Mouse (Mus musculus): ENCODE results near the gene Olfr971.
"Not testable (repeated sequence)": the region's sequence is repeated elsewhere in the genome, so short reads cannot be mapped to it uniquely, and the experiment has no call there.

Olfr971 gene

DNA sequence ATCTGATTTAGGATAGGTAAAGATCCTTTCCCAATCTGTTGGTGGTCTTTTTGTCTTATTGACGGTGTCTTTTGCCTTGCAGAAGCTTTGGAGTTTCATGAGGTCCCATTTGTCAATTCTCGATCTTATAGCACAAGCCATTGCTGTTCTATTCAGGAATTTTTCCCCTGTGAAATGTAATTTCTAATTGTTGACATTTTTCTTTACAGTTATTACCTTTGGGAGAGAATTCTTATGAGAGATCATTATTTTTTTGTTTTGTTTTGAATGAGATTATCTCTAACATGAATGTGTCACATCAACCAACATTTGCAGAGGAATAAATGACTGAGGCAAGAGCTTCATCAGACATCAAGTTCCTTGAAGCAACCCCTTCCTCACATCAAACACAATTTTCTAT lies at the start of gene Olfr971:
Gene Olfr971, plus strand, starts transcription at position 301 of the 400 bp plus-strand sequence.
- DNase-seq (ENCODE audit: low read depth, low spot score), result not testable (repeated sequence)

DNA sequence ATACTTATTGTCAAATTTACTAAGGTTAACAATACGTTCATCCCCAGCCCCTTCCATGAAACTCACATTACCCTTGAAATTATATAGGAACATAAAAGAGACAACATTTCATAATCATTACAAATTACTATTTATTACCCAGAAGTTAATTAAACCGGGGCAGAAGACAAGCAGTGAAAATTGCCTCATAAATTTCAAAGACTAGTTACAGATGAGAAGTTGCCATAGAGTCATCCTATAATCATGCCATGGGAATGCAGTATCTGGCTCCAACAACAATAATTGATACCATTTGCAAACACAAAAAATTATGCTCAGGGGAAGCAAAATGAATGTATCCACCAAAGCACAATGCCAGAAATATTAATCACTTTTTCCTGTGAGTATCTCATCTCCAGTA lies 46.1 kb upstream of the Olfr971 start, which contains the start of gene Olfr969:
Gene Olfr969, plus strand, starts transcription at position 388 of the 400 bp plus-strand sequence.
- no peak for DNase-seq (ENCODE audit: low read depth, low spot score)

DNA sequence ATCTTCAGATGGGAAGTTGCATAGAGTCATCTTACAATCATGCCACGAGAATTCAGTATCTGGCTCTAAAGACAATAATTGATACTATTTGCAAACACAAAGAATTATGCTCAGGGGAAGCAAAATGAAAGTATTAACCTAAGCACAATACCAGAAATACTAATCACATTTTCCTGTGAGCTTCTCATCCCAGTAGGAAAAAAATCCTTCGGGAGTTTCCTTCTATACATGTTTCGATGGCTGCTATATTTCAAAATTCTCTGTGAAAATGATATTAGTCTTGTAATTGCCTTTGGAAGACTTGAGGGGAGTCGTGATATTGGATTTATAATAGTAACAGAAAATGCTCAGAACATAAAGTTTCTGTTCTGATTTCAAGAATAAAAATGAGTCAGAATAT lies 28.1 kb upstream of the Olfr971 start, which contains the start of gene Olfr970:
Gene Olfr970, plus strand, starts transcription at position 301 of the 400 bp plus-strand sequence.
- no peak for DNase-seq (ENCODE audit: low read depth, low spot score)

DNA sequence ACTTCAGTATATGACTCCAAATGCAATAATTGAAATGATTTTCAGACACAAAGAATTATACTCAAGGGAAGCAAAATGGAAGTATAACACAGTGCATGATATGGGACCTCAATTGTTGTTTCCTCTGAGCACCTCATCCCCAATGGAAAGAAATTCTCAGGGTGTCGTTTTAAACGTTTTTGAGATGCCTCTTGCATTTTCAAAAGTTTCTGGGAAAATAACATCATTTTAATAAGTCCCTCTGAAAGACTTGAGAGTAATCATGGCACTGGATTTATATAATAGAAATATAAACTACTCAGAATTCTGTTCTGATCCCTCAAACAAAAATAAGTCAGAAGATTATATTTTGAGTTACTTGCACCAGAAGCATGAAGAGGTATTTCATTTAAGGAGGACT lies 29.4 kb downstream of the Olfr971 start, which contains the start of gene Olfr972:
Gene Olfr972, plus strand, starts transcription at position 301 of the 400 bp plus-strand sequence.
- no peak for DNase-seq (ENCODE audit: low read depth, low spot score)

DNA sequence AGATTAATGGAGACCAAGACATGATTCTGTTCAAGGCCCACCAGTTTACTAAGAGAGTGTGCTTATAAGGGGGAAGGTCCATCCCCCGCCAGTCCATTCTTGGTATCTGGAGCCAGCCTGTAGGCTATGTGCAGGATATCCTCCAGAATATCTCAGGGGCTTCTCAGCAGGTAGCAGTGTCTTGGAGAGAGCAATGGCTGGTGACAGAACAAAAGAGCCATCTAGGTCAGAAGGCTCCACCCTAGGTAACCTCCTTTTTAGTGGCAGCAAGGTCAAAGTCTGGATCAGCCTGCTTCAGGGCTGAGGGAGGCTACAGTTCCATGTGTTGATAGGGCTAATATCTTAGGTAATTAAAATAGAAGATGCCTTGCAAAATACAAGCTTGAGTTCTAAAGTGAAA lies 35.3 kb downstream of the Olfr971 start:
- DNase-seq (ENCODE audit: low read depth, low spot score), result not testable (repeated sequence)

DNA sequence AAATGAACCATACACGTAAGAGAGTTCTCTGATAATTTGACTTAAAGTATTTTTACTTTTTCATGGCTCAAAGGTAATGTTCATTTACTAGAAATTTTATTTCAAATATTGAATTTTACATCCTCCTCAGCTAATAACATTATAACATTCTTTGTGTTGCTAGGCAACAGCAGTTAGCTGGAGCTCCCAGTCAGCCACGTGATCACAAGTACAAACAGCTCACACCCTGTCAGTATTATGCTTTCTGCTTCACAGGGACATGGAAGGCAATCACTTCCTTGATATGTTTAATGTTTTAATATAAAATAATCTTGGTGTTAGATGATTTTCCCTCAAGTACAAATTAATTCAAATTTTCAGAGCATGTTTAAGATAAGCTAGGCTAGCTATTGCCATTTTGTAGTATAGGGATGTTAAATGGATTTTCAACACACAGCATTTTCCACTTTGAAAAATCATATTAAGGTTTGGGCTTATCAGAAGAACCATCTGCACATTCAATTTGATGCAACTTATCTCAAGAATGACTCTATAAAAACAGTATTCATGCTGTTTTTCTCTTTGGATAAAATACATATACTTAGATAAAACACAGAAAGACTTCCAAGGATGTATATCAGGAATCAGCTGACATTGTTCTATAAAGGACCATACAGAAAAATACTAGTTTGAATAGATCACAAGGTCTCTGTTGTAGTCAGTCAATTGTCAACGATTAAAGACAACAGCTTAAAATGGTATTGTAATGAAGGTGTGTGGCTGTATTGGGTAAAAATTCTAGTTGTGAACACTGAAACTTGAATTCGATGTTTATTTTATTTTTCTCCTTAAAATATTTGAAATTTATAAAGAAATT lies 41.1 kb downstream of the Olfr971 start:
- not testable (repeated sequence) for DNase-seq (ENCODE audit: low read depth, low spot score)

Data from brain, embryonic 18.5 days (tissue).